Mouse (Mus musculus) yolk sac, embryonic 10.5 days (tissue): ENCODE results near the gene Iqcb1.
"Not testable (repeated sequence)": the region's sequence is repeated elsewhere in the genome, so short reads cannot be mapped to it uniquely, and the experiment has no call there.

Experiments used
- DNase-seq: peaks from one replicate; pipeline ENCODE4 v3.0.0-alpha.2; 2017; ENCODE audit warnings: low spot score

Iqcb1 gene

GRCm38 (mm10) chr16:36828054-36828786, at the start of gene Iqcb1:
Gene Iqcb1, plus strand, starts transcription at chr16:36828385.
- peak; percentile 91 for DNase-seq

- no peak for DNase-seq
These were observed 44.0 kb upstream of the Iqcb1 start for GRCm38 (mm10) chr16:36784146-36784545.

- DNase-seq = no peak
These were observed 43.4 kb upstream of the Iqcb1 start, which contains the start of gene Slc15a2 for GRCm38 (mm10) chr16:36784594-36785313. Gene Slc15a2, minus strand, starts transcription at chr16:36784962.

GRCm38 (mm10) chr16:36786466-36786865, 41.7 kb upstream of the Iqcb1 start:
- no peak for DNase-seq

GRCm38 (mm10) chr16:36790166-36790565, 38.0 kb upstream of the Iqcb1 start:
- no peak for DNase-seq

GRCm38 (mm10) chr16:36794976-36795375, 33.2 kb upstream of the Iqcb1 start:
- no peak for DNase-seq

GRCm38 (mm10) chr16:36798334-36798733, 29.9 kb upstream of the Iqcb1 start:
- DNase-seq = no peak

GRCm38 (mm10) chr16:36802361-36802760, 25.8 kb upstream of the Iqcb1 start:
- no peak for DNase-seq

GRCm38 (mm10) chr16:36808616-36809015, 19.6 kb upstream of the Iqcb1 start:
- DNase-seq = peak; percentile 28

- DNase-seq = no peak
These were observed 14.5 kb upstream of the Iqcb1 start for GRCm38 (mm10) chr16:36813680-36814079.

- DNase-seq = no peak
These were observed 11.3 kb upstream of the Iqcb1 start for GRCm38 (mm10) chr16:36816916-36817315.

GRCm38 (mm10) chr16:36817321-36817926, 10.8 kb upstream of the Iqcb1 start:
- peak; percentile 67 for DNase-seq

GRCm38 (mm10) chr16:36820016-36820415, 8.2 kb upstream of the Iqcb1 start:
- DNase-seq = no peak

- DNase-seq = peak; percentile 13
These were observed 7.4 kb upstream of the Iqcb1 start for GRCm38 (mm10) chr16:36820747-36821146.

- peak; percentile 82 for DNase-seq
These were observed 6.7 kb upstream of the Iqcb1 start for GRCm38 (mm10) chr16:36821474-36821873.

- no peak for DNase-seq
These were observed 553 bp upstream of the Iqcb1 start for GRCm38 (mm10) chr16:36827611-36828053.

- DNase-seq = peak; percentile 9
These were observed 635 bp downstream of the Iqcb1 start for GRCm38 (mm10) chr16:36828820-36829219.

GRCm38 (mm10) chr16:36846894-36847293, 18.7 kb downstream of the Iqcb1 start:
- not testable (repeated sequence) for DNase-seq

- no peak for DNase-seq
These were observed 23.0 kb downstream of the Iqcb1 start for GRCm38 (mm10) chr16:36851202-36851601.

GRCm38 (mm10) chr16:36863585-36863984, 35.4 kb downstream of the Iqcb1 start:
- no peak for DNase-seq

- DNase-seq = no peak
These were observed 41.3 kb downstream of the Iqcb1 start for GRCm38 (mm10) chr16:36869442-36869841.

- DNase-seq = peak; percentile 97
These were observed 46.5 kb downstream of the Iqcb1 start, which contains the start of the genes Eaf2 and Golgb1 for GRCm38 (mm10) chr16:36874583-36875275. Gene Eaf2, minus strand, starts transcription at chr16:36875003. Gene Golgb1, plus strand, starts transcription at chr16:36875140.
